Mouse (Mus musculus) liver (tissue): ENCODE measurements around the gene Cdk9.

Experiments
- DNase-seq: peaks from one replicate; pipeline ENCODE4 v3.0.0-alpha.2; 2020; ENCODE audit warnings: mixed read lengths

The Cdk9 gene

GRCm38 (mm10) chr2:32671907-32672595 lies 40.8 kb downstream of the Cdk9 start:
- DNase-seq, result no peak

GRCm38 (mm10) chr2:32671147-32671546 lies 41.7 kb downstream of the Cdk9 start:
- no peak for DNase-seq

GRCm38 (mm10) chr2:32669876-32670275 lies 43.0 kb downstream of the Cdk9 start:
- DNase-seq, result no peak

- DNase-seq, result no peak
Observed at GRCm38 (mm10) chr2:32668176-32668575, 44.7 kb downstream of the Cdk9 start.

GRCm38 (mm10) chr2:32667775-32668174 lies 45.1 kb downstream of the Cdk9 start:
- DNase-seq, result no peak

- no peak for DNase-seq
Observed at GRCm38 (mm10) chr2:32665853-32666252, 47.0 kb downstream of the Cdk9 start.

GRCm38 (mm10) chr2:32665345-32665744 lies 47.5 kb downstream of the Cdk9 start:
- no peak for DNase-seq

GRCm38 (mm10) chr2:32662291-32662690 lies 50.6 kb downstream of the Cdk9 start:
- no peak for DNase-seq

GRCm38 (mm10) chr2:32661509-32662107 lies 51.3 kb downstream of the Cdk9 start:
- peak; percentile 36 for DNase-seq

GRCm38 (mm10) chr2:32658873-32659272 lies 54.0 kb downstream of the Cdk9 start:
- DNase-seq, result peak; percentile 53

GRCm38 (mm10) chr2:32655826-32656225 lies 57.0 kb downstream of the Cdk9 start:
- peak; percentile 36 for DNase-seq
